Mouse (Mus musculus) hindbrain, embryonic 13.5 days (tissue): ENCODE measurements around the gene Phxr2. TPM values are rescaled to one million over a fixed set of nuclear protein-coding genes. Genes with fewer than 3 reads are reported as not detected.

Experiments used
- ATAC-seq: fragments of 200-750 bp; cut with Nextera tagmentation; 2 replicates; pipeline ENCODE4 v1.8.0; 2017; ENCODE audit warnings: moderate TSS enrichment; ENCODE audit not compliant: low FRiP score
- H3K27ac ChIP-seq: fragments of 300-500 bp; sonication (generic); 2 replicates; pipeline ENCODE4 v1.5.1; 2015; ENCODE audit warnings: inconsistent platforms, mild to moderate bottlenecking, moderate library complexity
- H3K27me3 ChIP-seq: fragments of 300-500 bp; sonication (generic); 2 replicates; pipeline ENCODE4 v1.6.1; 2015; ENCODE audit warnings: mild to moderate bottlenecking, inconsistent platforms
- H3K36me3 ChIP-seq: fragments of 300-500 bp; sonication (generic); 2 replicates; pipeline ENCODE4 v1.6.1; 2015; ENCODE audit warnings: mild to moderate bottlenecking, inconsistent platforms
- H3K4me1 ChIP-seq: fragments of 300-500 bp; sonication (generic); replicated peaks from 2 replicates; pipeline ENCODE4 v1.6.1; 2015; ENCODE audit warnings: inconsistent platforms
- H3K4me2 ChIP-seq: fragments of 300-500 bp; sonication (generic); 2 replicates; pipeline ENCODE4 v1.6.1; 2015; ENCODE audit warnings: inconsistent platforms, mild to moderate bottlenecking, moderate library complexity
- H3K4me3 ChIP-seq: fragments of 300-500 bp; sonication (generic); 2 replicates; pipeline ENCODE4 v1.5.1; 2015; ENCODE audit warnings: mild to moderate bottlenecking, inconsistent platforms
- H3K9ac ChIP-seq: fragments of 300-500 bp; sonication (generic); 2 replicates; pipeline ENCODE4 v1.6.1; 2015; ENCODE audit warnings: mild to moderate bottlenecking, inconsistent platforms
- H3K9me3 ChIP-seq: fragments of 300-500 bp; sonication (generic); 2 replicates; pipeline ENCODE4 v1.6.1; 2016; ENCODE audit warnings: inconsistent platforms
- WGBS: fragments of 180-500 bp; shearing (Covaris S2); methylation state at CpG from one replicate; pipeline ENCODE4 v1.1.7; 2015; 5-methylcytosine and 5-hydroxymethylcytosine counted together
- polyA plus RNA-seq: library from polyadenylated mRNA; unstranded; fragments of >200 nt; fragmentation: Nextera tagmentation; extraction: Ambion mirVana; gene quantifications from 2 replicates; pipeline ENCODE4 v1.2.1, GENCODE M21; 2015

Phxr2 gene
- polyA plus RNA-seq, 1 experiment from 2014 or later: not detected

DNA sequence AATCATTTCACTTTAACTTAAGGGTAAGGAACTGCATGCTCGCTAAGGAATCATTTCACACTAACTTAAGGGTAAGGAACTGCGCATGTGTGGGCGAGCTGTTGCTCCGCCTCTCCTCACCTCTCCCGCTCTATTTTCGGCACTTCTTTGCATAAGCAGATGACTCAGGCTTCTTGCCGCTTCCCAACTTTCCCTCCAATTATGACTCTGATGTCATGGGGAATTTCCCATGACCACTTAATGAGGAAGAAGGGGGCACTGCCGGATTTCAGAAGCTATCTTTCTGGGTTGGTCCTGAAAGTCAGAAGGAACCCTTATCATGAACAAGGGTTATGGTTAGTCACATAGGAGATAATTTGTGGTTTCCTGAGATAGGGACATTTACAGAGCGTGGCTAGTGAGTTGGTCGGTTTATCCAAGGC lies 44.5 kb downstream of the Phxr2 start:
- no peak overlapping the region for H3K9ac ChIP-seq
- ATAC-seq: no peak
- no peak overlapping the region for H3K4me2 ChIP-seq

DNA sequence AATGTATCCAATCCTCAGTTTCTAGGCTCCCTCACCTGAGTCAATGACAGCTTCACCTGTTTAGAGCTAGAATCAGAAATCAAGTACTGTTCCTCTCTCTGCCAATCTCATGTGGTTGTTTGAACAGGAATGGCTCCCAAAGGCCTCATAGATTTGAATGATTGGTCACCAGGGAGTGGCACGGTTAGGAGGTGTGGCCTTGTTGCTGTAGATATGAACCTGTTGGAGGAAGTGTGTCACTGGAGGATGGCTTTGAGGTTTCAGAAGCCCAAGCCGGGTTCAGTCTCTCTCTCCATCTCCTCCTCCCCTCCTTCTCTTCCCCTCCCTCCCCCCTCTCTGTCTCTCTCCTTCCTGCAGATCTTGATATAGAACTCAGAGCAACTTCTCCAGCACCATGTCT lies 47.5 kb downstream of the Phxr2 start:
- Histone ChIP-seq H3K9me3 (no peaks in the 10 kb centered on the region), H3K27ac (no peak overlapping the region), H3K9ac (no peak overlapping the region), H3K4me2 (no peak overlapping the region), H3K4me3 (no peak overlapping the region), H3K36me3 (no peaks in the 10 kb centered on the region), H3K27me3 (no peaks in the 10 kb centered on the region), H3K4me1 (no peaks in the 10 kb centered on the region)
- 100% methylated on average over 2 of the region's 2 CpGs for WGBS
- no peak for ATAC-seq

More for the DNA sequence above, 44.5 kb downstream of the Phxr2 start:
- Histone ChIP-seq H3K27me3 (no peaks in the 10 kb centered on the region), H3K9me3 (no peaks in the 10 kb centered on the region), H3K4me1 (no peaks in the 10 kb centered on the region), H3K36me3 (no peaks in the 10 kb centered on the region), H3K4me3 (no peak overlapping the region), H3K27ac (no peak overlapping the region)
- WGBS: 92% methylated on average over 10 of the region's 10 CpGs

DNA sequence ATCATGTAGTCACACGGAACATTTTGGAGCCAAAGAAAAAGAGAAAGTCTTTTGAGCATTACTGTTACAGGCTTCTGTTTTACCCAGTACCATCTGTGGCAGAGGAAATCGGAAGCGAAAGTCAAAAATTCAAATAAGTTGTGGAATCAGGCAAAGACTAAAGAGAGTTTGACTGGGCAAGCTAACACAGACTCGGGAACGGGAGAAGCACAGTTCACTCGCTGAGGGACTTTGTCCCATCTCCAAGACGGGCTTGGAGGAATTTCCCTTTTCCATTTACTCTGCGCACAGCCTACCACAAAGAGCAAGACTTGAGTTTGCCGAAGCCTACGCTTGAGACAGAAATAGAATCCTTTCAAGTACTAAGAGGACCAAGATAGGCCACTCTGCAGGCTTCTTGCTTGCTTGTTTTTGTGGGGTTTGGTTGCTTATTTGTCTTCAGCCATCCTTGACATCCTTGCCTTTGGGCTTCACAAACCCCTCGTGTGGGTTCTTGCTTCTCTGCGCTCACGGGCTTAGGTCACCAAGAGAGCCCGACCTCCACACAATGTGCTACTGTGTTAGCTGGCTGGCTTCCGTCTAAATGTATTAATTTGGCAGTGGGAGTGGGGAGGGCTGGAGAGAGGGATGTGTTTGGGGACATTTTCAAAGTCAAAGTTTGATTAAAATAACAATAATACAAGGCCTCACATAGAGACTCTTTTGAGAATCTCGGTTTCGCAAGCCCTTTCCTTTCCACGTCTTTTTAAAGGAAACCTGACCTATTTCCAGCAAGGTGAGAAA lies 49.8 kb downstream of the Phxr2 start:
- WGBS: 71% methylated on average over 18 of the region's 18 CpGs
- no peak overlapping the region for H3K4me2 ChIP-seq

More for the DNA sequence above, 49.8 kb downstream of the Phxr2 start:
- H3K4me3 ChIP-seq: no peak overlapping the region
- no peaks in the 10 kb centered on the region for H3K27me3 ChIP-seq
- H3K36me3 ChIP-seq: no peaks in the 10 kb centered on the region
- no peaks in the 10 kb centered on the region for H3K9me3 ChIP-seq
- no peak overlapping the region for H3K27ac ChIP-seq
- no peak overlapping the region for H3K9ac ChIP-seq
- H3K4me1 ChIP-seq: no peaks in the 10 kb centered on the region
- no peak for ATAC-seq

Other genes starting within 250 kb of the Phxr2 start
- gene Atp2b1, start 211.9 kb downstream of the Phxr2 start, polyA plus RNA-seq: 254 and 255 TPM in 2 replicates
- 10.1 and 11.9 TPM in 2 replicates for gene Poc1b, start 19.3 kb downstream of the Phxr2 start, polyA plus RNA-seq
- gene Galnt4, start 18.2 kb downstream of the Phxr2 start, polyA plus RNA-seq: 3.1 and 3.9 TPM in 2 replicates
- 27.2 and 27.7 TPM in 2 replicates for gene Dusp6, start 136.9 kb upstream of the Phxr2 start, polyA plus RNA-seq